Mouse (Mus musculus) small intestine, adult 2 months (tissue): ENCODE measurements around the gene Ptpn11.

Experiments used
- CTCF ChIP-seq: fragments of 200-500 bp; IDR thresholded peaks from 2 replicates; pipeline ENCODE4 v1.5.1; 2012; ENCODE audit warnings: low read depth, mild to moderate bottlenecking, control low read depth, inconsistent platforms, low read length, moderate library complexity, mixed read lengths; ENCODE audit not compliant: insufficient replicate concordance, insufficient read length; ENCODE audit errors: extremely low read depth
- POLR2A ChIP-seq: fragments of 200-500 bp; IDR thresholded peaks from 2 replicates; pipeline ENCODE4 v1.6.1; 2012; ENCODE audit warnings: low read depth, mild to moderate bottlenecking, control low read depth, inconsistent platforms, low read length, moderate library complexity

- TF ChIP-seq POLR2A (no peak), CTCF (peak; percentile 23; the same call in 1 of the 2 replicates)
These were observed 10.5 kb upstream of the Ptpn11 start for GRCm38 (mm10) chr5:121201739-121202138.
